Mouse (Mus musculus): ENCODE measurements around the gene Baz1b. TPM values are rescaled to one million over a fixed set of nuclear protein-coding genes. Genes with fewer than 3 reads are reported as not detected.

Gene Baz1b
- polyA plus RNA-seq, 1 experiment, result 39.9 TPM

DNA sequence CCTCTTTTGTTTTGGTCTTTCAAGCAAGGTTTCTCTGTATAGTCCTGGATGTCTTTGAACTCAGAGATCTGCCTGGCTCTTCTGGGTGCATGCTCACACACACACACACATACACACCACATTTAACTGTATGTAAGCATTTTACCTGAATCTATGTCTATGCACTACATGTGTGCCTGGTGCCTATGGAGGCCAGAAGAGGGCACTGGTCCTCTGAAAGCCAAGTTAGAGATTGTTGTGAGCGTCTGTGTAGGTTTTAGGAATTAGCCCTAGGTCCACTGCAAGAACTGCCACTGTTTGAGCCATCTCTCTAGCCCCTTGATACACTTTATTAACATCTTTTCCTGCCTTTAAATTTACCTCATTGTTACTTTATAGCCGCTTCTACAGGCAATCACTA, 51.8 kb downstream of the Baz1b start:
- Histone ChIP-seq H3K79me3 (ENCODE audit: low read depth) (no peaks in the 10 kb centered on the region), H3K27me3 (ENCODE audit: control insufficient read depth, insufficient read depth, insufficient read length) (no peaks in the 10 kb centered on the region), H3K79me2 (ENCODE audit: control insufficient read depth, insufficient read depth) (no peaks in the 10 kb centered on the region), H3ac (ENCODE audit: control insufficient read depth, insufficient read length, low read depth) (no peak overlapping the region), H3K36me3 (ENCODE audit: control insufficient read depth, insufficient read depth) (peaks cover 95% of the 10 kb centered on the region), H3K4me3 (ENCODE audit: insufficient read depth, poor library complexity, severe bottlenecking) (no peak overlapping the region)
- TF ChIP-seq CEBPB (IDR thresholded peaks at IDR 0.05; ENCODE audit: low read depth) (no peak), MYOD1 (IDR thresholded peaks at IDR 0.05; ENCODE audit: control insufficient read depth, insufficient read length, low read depth) (no peak), CTCF (IDR thresholded peaks at IDR 0.05; ENCODE audit: control insufficient read depth, insufficient read depth, insufficient read length) (no peak), USF1 (IDR thresholded peaks at IDR 0.05; ENCODE audit: low read depth) (no peak), MYOG (IDR thresholded peaks at IDR 0.05; ENCODE audit: control insufficient read depth, extremely low read depth, insufficient read length) (no peak), MAX (IDR thresholded peaks at IDR 0.05) (no peak), FOSL1 (IDR thresholded peaks at IDR 0.05; ENCODE audit: insufficient read depth, low read length, poor library complexity, severe bottlenecking) (no peak)

GRCm38 (mm10) chr5:135241474-135241873, 54.4 kb downstream of the Baz1b start:
- Histone ChIP-seq H3K36me3 (ENCODE audit: control insufficient read depth, insufficient read depth) (peaks cover 95% of the 10 kb centered on the region), H3K79me3 (ENCODE audit: low read depth) (no peaks in the 10 kb centered on the region), H3K4me3 (ENCODE audit: insufficient read depth, poor library complexity, severe bottlenecking) (no peak overlapping the region), H3K79me2 (ENCODE audit: control insufficient read depth, insufficient read depth) (no peaks in the 10 kb centered on the region), H3K27me3 (ENCODE audit: control insufficient read depth, insufficient read depth, insufficient read length) (no peaks in the 10 kb centered on the region), H3ac (ENCODE audit: control insufficient read depth, insufficient read length, low read depth) (no peak overlapping the region)
- TF ChIP-seq MAX (IDR thresholded peaks at IDR 0.05) (no peak), FOSL1 (IDR thresholded peaks at IDR 0.05; ENCODE audit: insufficient read depth, low read length, poor library complexity, severe bottlenecking) (no peak), MYOD1 (IDR thresholded peaks at IDR 0.05; ENCODE audit: control insufficient read depth, insufficient read length, low read depth) (no peak), CEBPB (IDR thresholded peaks at IDR 0.05; ENCODE audit: low read depth) (no peak), MYOG (IDR thresholded peaks at IDR 0.05; ENCODE audit: control insufficient read depth, extremely low read depth, insufficient read length) (no peak), CTCF (IDR thresholded peaks at IDR 0.05; ENCODE audit: control insufficient read depth, insufficient read depth, insufficient read length) (no peak), USF1 (IDR thresholded peaks at IDR 0.05; ENCODE audit: low read depth) (no peak)

- H3K36me3 ChIP-seq (ENCODE audit: control insufficient read depth, insufficient read depth), result peaks cover 94% of the 10 kb centered on the region
- no peaks in the 10 kb centered on the region for H3K79me2 ChIP-seq (ENCODE audit: control insufficient read depth, insufficient read depth)
- H3K79me3 ChIP-seq (ENCODE audit: low read depth), result no peaks in the 10 kb centered on the region
- H3K4me3 ChIP-seq (ENCODE audit: insufficient read depth, poor library complexity, severe bottlenecking), result no peak overlapping the region
- H3ac ChIP-seq (ENCODE audit: control insufficient read depth, insufficient read length, low read depth), result no peak overlapping the region
- TF ChIP-seq USF1 (IDR thresholded peaks at IDR 0.05; ENCODE audit: low read depth) (no peak), MAX (IDR thresholded peaks at IDR 0.05) (no peak), CEBPB (IDR thresholded peaks at IDR 0.05; ENCODE audit: low read depth) (no peak), MYOD1 (IDR thresholded peaks at IDR 0.05; ENCODE audit: control insufficient read depth, insufficient read length, low read depth) (no peak), CTCF (IDR thresholded peaks at IDR 0.05; ENCODE audit: control insufficient read depth, insufficient read depth, insufficient read length) (no peak), MYOG (IDR thresholded peaks at IDR 0.05; ENCODE audit: control insufficient read depth, extremely low read depth, insufficient read length) (no peak), FOSL1 (IDR thresholded peaks at IDR 0.05; ENCODE audit: insufficient read depth, low read length, poor library complexity, severe bottlenecking) (no peak)
- no peaks in the 10 kb centered on the region for H3K27me3 ChIP-seq (ENCODE audit: control insufficient read depth, insufficient read depth, insufficient read length)
These were observed 55.1 kb downstream of the Baz1b start for GRCm38 (mm10) chr5:135242136-135242535.

- Histone ChIP-seq H3K4me3 (ENCODE audit: insufficient read depth, poor library complexity, severe bottlenecking) (no peak overlapping the region), H3K79me2 (ENCODE audit: control insufficient read depth, insufficient read depth) (no peaks in the 10 kb centered on the region), H3K79me3 (ENCODE audit: low read depth) (no peaks in the 10 kb centered on the region), H3ac (ENCODE audit: control insufficient read depth, insufficient read length, low read depth) (no peak overlapping the region), H3K36me3 (ENCODE audit: control insufficient read depth, insufficient read depth) (peaks cover 89% of the 10 kb centered on the region), H3K27me3 (ENCODE audit: control insufficient read depth, insufficient read depth, insufficient read length) (no peaks in the 10 kb centered on the region)
- TF ChIP-seq MAX (IDR thresholded peaks at IDR 0.05), result no peak
- TF ChIP-seq FOSL1 (IDR thresholded peaks at IDR 0.05; ENCODE audit: insufficient read depth, low read length, poor library complexity, severe bottlenecking), result no peak
- no peak for TF ChIP-seq USF1 (IDR thresholded peaks at IDR 0.05; ENCODE audit: low read depth)
- no peak for TF ChIP-seq MYOG (IDR thresholded peaks at IDR 0.05; ENCODE audit: control insufficient read depth, extremely low read depth, insufficient read length)
These were observed 55.5 kb downstream of the Baz1b start for GRCm38 (mm10) chr5:135242608-135243007.

- no peaks in the 10 kb centered on the region for H3K79me3 ChIP-seq (ENCODE audit: low read depth)
- no peaks in the 10 kb centered on the region for H3K27me3 ChIP-seq (ENCODE audit: control insufficient read depth, insufficient read depth, insufficient read length)
- TF ChIP-seq MYOD1 (IDR thresholded peaks at IDR 0.05; ENCODE audit: control insufficient read depth, insufficient read length, low read depth) (no peak), USF1 (IDR thresholded peaks at IDR 0.05; ENCODE audit: low read depth) (no peak), FOSL1 (IDR thresholded peaks at IDR 0.05; ENCODE audit: insufficient read depth, low read length, poor library complexity, severe bottlenecking) (no peak), MAX (IDR thresholded peaks at IDR 0.05) (no peak), CTCF (IDR thresholded peaks at IDR 0.05; ENCODE audit: control insufficient read depth, insufficient read depth, insufficient read length) (no peak), CEBPB (IDR thresholded peaks at IDR 0.05; ENCODE audit: low read depth) (no peak), MYOG (IDR thresholded peaks at IDR 0.05; ENCODE audit: control insufficient read depth, extremely low read depth, insufficient read length) (no peak)
- H3K4me3 ChIP-seq (ENCODE audit: insufficient read depth, poor library complexity, severe bottlenecking), result no peak overlapping the region
- peaks cover 84% of the 10 kb centered on the region for H3K36me3 ChIP-seq (ENCODE audit: control insufficient read depth, insufficient read depth)
- no peak overlapping the region for H3ac ChIP-seq (ENCODE audit: control insufficient read depth, insufficient read length, low read depth)
- no peaks in the 10 kb centered on the region for H3K79me2 ChIP-seq (ENCODE audit: control insufficient read depth, insufficient read depth)
These were observed 56.1 kb downstream of the Baz1b start for GRCm38 (mm10) chr5:135243166-135243565.

DNA sequence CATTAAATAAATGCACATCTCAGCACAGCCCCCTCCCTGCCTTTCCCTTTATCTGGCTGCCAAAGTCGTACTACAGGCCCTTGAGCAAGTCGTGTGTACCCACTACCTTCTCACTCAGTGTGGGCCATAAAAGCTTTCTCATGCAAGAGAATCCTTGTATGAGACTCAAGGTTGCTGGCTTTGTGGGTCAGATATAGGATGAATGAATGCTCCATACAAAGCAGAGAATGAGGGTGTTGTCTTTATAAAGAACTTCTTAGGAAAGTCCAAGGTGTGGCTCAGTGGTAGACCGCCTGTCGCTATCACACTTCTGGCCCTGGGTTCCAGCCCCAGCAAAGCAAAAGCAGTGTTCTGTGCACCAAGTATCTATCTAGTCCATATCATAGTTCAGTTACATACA, 59.5 kb downstream of the Baz1b start:
- H3K79me3 ChIP-seq (ENCODE audit: low read depth), result no peaks in the 10 kb centered on the region
- peaks cover 51% of the 10 kb centered on the region for H3K36me3 ChIP-seq (ENCODE audit: control insufficient read depth, insufficient read depth)
- TF ChIP-seq MYOG (IDR thresholded peaks at IDR 0.05; ENCODE audit: control insufficient read depth, extremely low read depth, insufficient read length) (no peak), MYOD1 (IDR thresholded peaks at IDR 0.05; ENCODE audit: control insufficient read depth, insufficient read length, low read depth) (no peak), USF1 (IDR thresholded peaks at IDR 0.05; ENCODE audit: low read depth) (no peak), CTCF (IDR thresholded peaks at IDR 0.05; ENCODE audit: control insufficient read depth, insufficient read depth, insufficient read length) (no peak), MAX (IDR thresholded peaks at IDR 0.05) (no peak), FOSL1 (IDR thresholded peaks at IDR 0.05; ENCODE audit: insufficient read depth, low read length, poor library complexity, severe bottlenecking) (no peak), CEBPB (IDR thresholded peaks at IDR 0.05; ENCODE audit: low read depth) (no peak)
- H3ac ChIP-seq (ENCODE audit: control insufficient read depth, insufficient read length, low read depth), result no peak overlapping the region
- no peaks in the 10 kb centered on the region for H3K79me2 ChIP-seq (ENCODE audit: control insufficient read depth, insufficient read depth)
- no peak overlapping the region for H3K4me3 ChIP-seq (ENCODE audit: insufficient read depth, poor library complexity, severe bottlenecking)
- no peaks in the 10 kb centered on the region for H3K27me3 ChIP-seq (ENCODE audit: control insufficient read depth, insufficient read depth, insufficient read length)

Measured in C2C12 (cell line).